Mouse (Mus musculus): ENCODE data around the gene Zpr1. TPM values are rescaled to one million over a fixed set of nuclear protein-coding genes. Genes with fewer than 3 reads are reported as not detected.
A peak's percentile ranks its signal among the peaks of the same experiment; 100 is the strongest.

Zpr1 gene
- 22.3 and 64.6 TPM in 2 replicates for polyA plus RNA-seq (2011; ENCODE audit: insufficient read depth, insufficient read length, low replicate concordance, missing spikeins)

- H3K4me1 ChIP-seq (ENCODE audit: control insufficient read depth, insufficient read depth, low read length): peaks cover 2% of the 10 kb centered on the region; the same call in 1 of the 2 replicates
- peak within 1 kb of the TSS; percentile 55 for H3K27ac ChIP-seq (ENCODE audit: control insufficient read depth, insufficient read depth, low read depth, low read length, poor library complexity)
- TF ChIP-seq CTCF (IDR thresholded peaks at IDR 0.05; ENCODE audit: control insufficient read depth, insufficient read depth, low read length) (no peak), POLR2A (IDR thresholded peaks at IDR 0.05; ENCODE audit: borderline replicate concordance, control insufficient read depth, low read depth, low read length) (peak; percentile 66; the same call in 1 of the 2 replicates)
- WGBS: 3% methylated on average over 45 of the region's 45 CpGs
- peak within 1 kb of the TSS; percentile 89 for H3K4me3 ChIP-seq (replicated peaks; ENCODE audit: control insufficient read depth, low read depth, low read length)
These were observed at the start of gene Zpr1 for GRCm38 (mm10) chr9:46272677-46273454. Zpr1 (plus strand) TSS chr9:46273064.

GRCm38 (mm10) chr9:46223090-46223489, 49.8 kb upstream of the Zpr1 start:
- WGBS: 83% methylated on average over 6 of the region's 6 CpGs
- no peak for TF ChIP-seq POLR2A (IDR thresholded peaks at IDR 0.05; ENCODE audit: borderline replicate concordance, control insufficient read depth, low read depth, low read length)
- TF ChIP-seq CTCF (IDR thresholded peaks at IDR 0.05; ENCODE audit: control insufficient read depth, insufficient read depth, low read length): no peak
- H3K4me3 ChIP-seq (replicated peaks; ENCODE audit: control insufficient read depth, low read depth, low read length): no peak overlapping the region
- no peak overlapping the region for H3K27ac ChIP-seq (ENCODE audit: control insufficient read depth, insufficient read depth, low read depth, low read length, poor library complexity)
- H3K4me1 ChIP-seq (ENCODE audit: control insufficient read depth, insufficient read depth, low read length): no peaks in the 10 kb centered on the region

GRCm38 (mm10) chr9:46224101-46224500, 48.8 kb upstream of the Zpr1 start:
- 81% methylated on average over 3 of the region's 3 CpGs for WGBS
- H3K4me3 ChIP-seq (replicated peaks; ENCODE audit: control insufficient read depth, low read depth, low read length): no peak overlapping the region
- H3K4me1 ChIP-seq (ENCODE audit: control insufficient read depth, insufficient read depth, low read length): no peaks in the 10 kb centered on the region
- H3K27ac ChIP-seq (ENCODE audit: control insufficient read depth, insufficient read depth, low read depth, low read length, poor library complexity): no peak overlapping the region
- TF ChIP-seq POLR2A (IDR thresholded peaks at IDR 0.05; ENCODE audit: borderline replicate concordance, control insufficient read depth, low read depth, low read length) (no peak), CTCF (IDR thresholded peaks at IDR 0.05; ENCODE audit: control insufficient read depth, insufficient read depth, low read length) (no peak)

DNA sequence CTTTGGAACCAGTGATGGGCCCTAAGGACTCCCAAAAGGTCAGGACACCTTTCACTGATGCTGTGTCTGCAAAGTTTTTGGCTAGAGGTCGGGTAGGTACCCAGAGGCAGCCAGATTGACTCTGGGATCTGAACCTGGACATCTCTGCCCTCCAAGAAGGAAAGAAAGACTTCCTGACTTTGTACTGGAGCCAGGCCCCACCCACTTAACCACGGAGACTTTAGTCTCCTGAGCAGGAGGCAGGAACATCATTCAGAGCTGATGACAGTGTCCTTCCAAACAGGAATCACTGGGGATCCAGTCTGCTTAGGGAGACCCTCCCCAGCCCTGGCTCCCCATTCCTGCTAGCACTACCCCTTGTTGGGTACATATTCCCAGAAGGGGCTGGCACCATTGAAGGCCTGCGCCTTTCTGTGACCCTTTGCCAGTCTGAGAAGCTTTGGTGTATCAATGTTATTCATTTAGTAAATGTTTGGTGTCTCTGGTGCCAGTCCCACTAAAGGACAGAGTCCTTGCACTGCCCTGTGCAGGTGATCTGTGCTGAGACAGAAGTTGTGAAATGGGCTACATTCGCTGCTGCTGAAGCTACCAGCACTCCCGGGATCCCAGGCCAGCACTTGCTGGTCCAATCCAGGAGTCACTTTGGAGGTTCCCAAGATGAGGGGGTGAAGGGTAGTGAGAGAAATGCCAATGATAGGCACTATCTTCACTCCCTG, 47.8 kb upstream of the Zpr1 start:
- H3K4me1 ChIP-seq (ENCODE audit: control insufficient read depth, insufficient read depth, low read length): no peaks in the 10 kb centered on the region; the same call in 1 of the 2 replicates
- WGBS: 59% methylated on average over 5 of the region's 5 CpGs
- no peak overlapping the region for H3K27ac ChIP-seq (ENCODE audit: control insufficient read depth, insufficient read depth, low read depth, low read length, poor library complexity)
- no peak for TF ChIP-seq CTCF (IDR thresholded peaks at IDR 0.05; ENCODE audit: control insufficient read depth, insufficient read depth, low read length)
- TF ChIP-seq POLR2A (IDR thresholded peaks at IDR 0.05; ENCODE audit: borderline replicate concordance, control insufficient read depth, low read depth, low read length): no peak
- H3K4me3 ChIP-seq (replicated peaks; ENCODE audit: control insufficient read depth, low read depth, low read length): no peak overlapping the region

DNA sequence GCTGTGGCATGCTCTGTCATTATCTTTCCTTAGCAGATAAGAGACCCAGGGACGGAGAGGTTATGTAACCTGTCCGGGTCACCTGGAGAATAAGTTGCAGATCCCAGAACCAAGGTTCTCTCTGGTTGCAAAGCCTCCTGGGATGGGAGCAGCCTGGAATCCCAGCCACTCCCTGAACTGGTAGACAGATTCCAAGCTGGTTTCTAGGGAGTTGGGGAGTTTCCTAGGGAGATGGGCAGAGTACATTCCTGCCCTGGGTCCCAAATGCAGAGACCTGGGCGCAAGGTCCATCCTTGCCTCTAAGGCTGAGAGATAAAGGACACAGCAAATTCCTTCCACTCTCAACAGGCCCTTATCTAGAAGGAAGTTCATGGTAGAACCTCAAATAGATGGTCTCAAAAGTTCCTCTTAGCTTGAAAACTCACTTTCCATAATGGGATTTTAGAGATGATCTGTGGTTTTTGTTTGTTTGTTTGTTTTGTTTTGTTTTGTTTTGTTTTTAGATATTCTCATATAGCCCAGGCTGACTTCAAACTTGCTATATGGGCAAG, 45.7 kb upstream of the Zpr1 start:
- 66% methylated on average over 3 of the region's 3 CpGs for WGBS
- TF ChIP-seq POLR2A (IDR thresholded peaks at IDR 0.05; ENCODE audit: borderline replicate concordance, control insufficient read depth, low read depth, low read length) (no peak), CTCF (IDR thresholded peaks at IDR 0.05; ENCODE audit: control insufficient read depth, insufficient read depth, low read length) (no peak)
- H3K4me1 ChIP-seq (ENCODE audit: control insufficient read depth, insufficient read depth, low read length): no peaks in the 10 kb centered on the region; the same call in 1 of the 2 replicates
- H3K27ac ChIP-seq (ENCODE audit: control insufficient read depth, insufficient read depth, low read depth, low read length, poor library complexity): no peak overlapping the region
- no peak overlapping the region for H3K4me3 ChIP-seq (replicated peaks; ENCODE audit: control insufficient read depth, low read depth, low read length)

GRCm38 (mm10) chr9:46228491-46228890, 44.4 kb upstream of the Zpr1 start, which contains the start of gene Apoa1:
Apoa1 (plus strand) TSS chr9:46228580.
- 71% methylated on average over 9 of the region's 9 CpGs for WGBS
- TF ChIP-seq POLR2A (IDR thresholded peaks at IDR 0.05; ENCODE audit: borderline replicate concordance, control insufficient read depth, low read depth, low read length) (no peak), CTCF (IDR thresholded peaks at IDR 0.05; ENCODE audit: control insufficient read depth, insufficient read depth, low read length) (no peak)
- Histone ChIP-seq H3K4me3 (replicated peaks; ENCODE audit: control insufficient read depth, low read depth, low read length) (no peak within 1 kb of the TSS), H3K4me1 (ENCODE audit: control insufficient read depth, insufficient read depth, low read length) (no peaks in the 10 kb centered on the region; the same call in 1 of the 2 replicates), H3K27ac (ENCODE audit: control insufficient read depth, insufficient read depth, low read depth, low read length, poor library complexity) (no peak within 1 kb of the TSS)

GRCm38 (mm10) chr9:46229573-46230449, 43.1 kb upstream of the Zpr1 start:
- H3K4me1 ChIP-seq (ENCODE audit: control insufficient read depth, insufficient read depth, low read length): no peaks in the 10 kb centered on the region; the same call in 1 of the 2 replicates

More at GRCm38 (mm10) chr9:46229573-46230449, 43.1 kb upstream of the Zpr1 start:
- 19% methylated on average over 37 of the region's 37 CpGs for WGBS
- Histone ChIP-seq H3K27ac (ENCODE audit: control insufficient read depth, insufficient read depth, low read depth, low read length, poor library complexity) (no peak overlapping the region), H3K4me3 (replicated peaks; ENCODE audit: control insufficient read depth, low read depth, low read length) (no peak overlapping the region)
- peak; percentile 58 for TF ChIP-seq CTCF (IDR thresholded peaks at IDR 0.05; ENCODE audit: control insufficient read depth, insufficient read depth, low read length)
- TF ChIP-seq POLR2A (IDR thresholded peaks at IDR 0.05; ENCODE audit: borderline replicate concordance, control insufficient read depth, low read depth, low read length): no peak
